Mouse (Mus musculus) heart, embryonic 10.5 days (tissue): ENCODE data around the gene Ptpn1. TPM values are rescaled to one million over a fixed set of nuclear protein-coding genes. Genes with fewer than 3 reads are reported as not detected.

Experiments used
- DNase-seq: peaks from one replicate; pipeline ENCODE4 v3.0.0-alpha.2; 2017; ENCODE audit warnings: low spot score
- H3K27ac ChIP-seq: fragments of 300-500 bp; sonication (generic); 2 replicates; pipeline ENCODE4 v1.5.1; 2016; ENCODE audit warnings: mild to moderate bottlenecking
- H3K27me3 ChIP-seq: fragments of 300-500 bp; sonication (generic); 2 replicates; pipeline ENCODE4 v1.6.1; 2016; ENCODE audit warnings: mild to moderate bottlenecking; ENCODE audit not compliant: poor library complexity, insufficient read depth, severe bottlenecking
- H3K36me3 ChIP-seq: fragments of 300-500 bp; sonication (generic); 2 replicates; pipeline ENCODE4 v1.6.1; 2016; ENCODE audit warnings: mild to moderate bottlenecking, moderate library complexity
- H3K4me1 ChIP-seq: fragments of 300-500 bp; sonication (generic); 2 replicates; pipeline ENCODE4 v1.6.1; 2016; ENCODE audit warnings: mild to moderate bottlenecking
- H3K4me3 ChIP-seq: fragments of 300-500 bp; sonication (generic); 2 replicates; pipeline ENCODE4 v1.5.1; 2016; ENCODE audit warnings: mild to moderate bottlenecking, moderate library complexity
- H3K9me3 ChIP-seq: fragments of 300-500 bp; sonication (generic); 2 replicates; pipeline ENCODE4 v1.6.1; 2016; ENCODE audit warnings: mild to moderate bottlenecking, moderate library complexity
- WGBS: fragments of 180-500 bp; shearing (Covaris S2); methylation state at CpG from one replicate; pipeline ENCODE4 v1.1.7; 2016; 5-methylcytosine and 5-hydroxymethylcytosine counted together
- polyA plus RNA-seq: library from polyadenylated mRNA; unstranded; fragments of >200 nt; fragmentation: Nextera tagmentation; extraction: Ambion mirVana; gene quantifications from 2 replicates; pipeline ENCODE4 v1.2.1, GENCODE M21; 2016

The Ptpn1 gene
- polyA plus RNA-seq, result 45.3 and 58.3 TPM in 2 replicates

DNA sequence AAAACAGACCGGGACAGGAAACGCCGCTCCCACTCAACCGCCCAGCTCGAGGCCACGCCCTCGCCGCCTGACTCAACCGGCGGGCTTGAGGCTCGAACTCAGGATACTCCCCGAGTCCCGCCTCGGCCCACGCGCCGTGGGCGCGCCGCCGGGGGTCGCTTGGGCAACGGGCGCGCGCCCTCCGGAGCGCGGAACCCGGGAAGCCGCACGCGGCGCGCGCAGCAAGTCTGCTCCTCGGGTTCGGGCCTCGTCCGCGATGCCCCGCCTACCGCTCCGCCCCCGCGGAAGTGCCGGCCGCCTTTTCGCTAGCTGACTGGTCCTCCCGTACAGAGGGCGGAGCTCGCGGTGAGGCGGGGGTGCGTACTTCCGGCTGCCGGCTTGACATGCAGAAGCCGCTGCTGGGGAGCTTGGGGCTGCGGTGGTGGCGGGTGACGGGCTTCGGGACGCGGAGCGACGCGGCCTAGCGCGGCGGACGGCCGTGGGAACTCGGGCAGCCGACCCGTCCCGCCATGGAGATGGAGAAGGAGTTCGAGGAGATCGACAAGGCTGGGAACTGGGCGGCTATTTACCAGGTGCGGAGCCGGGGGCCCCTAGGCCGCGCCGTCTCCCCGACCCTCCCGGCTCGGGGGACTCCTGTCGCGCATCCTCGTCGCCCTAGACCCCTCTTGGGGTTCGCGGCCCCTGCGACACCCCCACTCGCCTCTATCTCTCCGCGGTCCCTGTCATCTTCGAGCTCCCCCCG is at the start of gene Ptpn1:
Ptpn1 (plus strand) TSS at position 73 of the 742 bp plus-strand sequence.
- no peaks in the 10 kb centered on the region for H3K36me3 ChIP-seq
- H3K9me3 ChIP-seq, result no peaks in the 10 kb centered on the region
- no peaks in the 10 kb centered on the region for H3K27me3 ChIP-seq
- DNase-seq, result peak; percentile 99
- WGBS, result under 1% methylated on average over 99 of the region's 99 CpGs
- peak within 1 kb of the TSS; percentile 96 for H3K27ac ChIP-seq
- H3K4me1 ChIP-seq, result peaks cover 48% of the 10 kb centered on the region
- H3K4me3 ChIP-seq, result peak within 1 kb of the TSS; percentile 97

DNA sequence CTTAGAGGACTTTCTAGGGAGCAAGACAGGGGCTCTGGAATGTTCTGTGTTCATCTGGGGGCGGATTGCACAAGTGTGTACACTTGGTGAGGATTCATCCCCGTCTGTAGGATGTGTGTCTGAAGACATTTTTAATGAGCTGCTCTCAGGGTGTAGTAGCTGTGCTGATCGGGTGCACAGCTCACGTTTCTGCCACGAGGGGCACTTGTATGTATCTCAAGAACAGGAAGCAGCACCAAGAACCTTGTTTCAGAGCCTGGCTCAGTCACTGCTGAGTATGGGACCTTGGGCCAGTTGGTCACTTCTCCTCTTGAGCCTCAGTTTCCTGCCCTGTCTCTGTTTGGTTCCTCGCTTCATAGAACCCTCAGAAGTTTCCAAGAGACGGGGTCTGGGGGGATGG is 45.4 kb upstream of the Ptpn1 start:
- Histone ChIP-seq H3K36me3 (no peaks in the 10 kb centered on the region), H3K4me1 (peaks cover 65% of the 10 kb centered on the region), H3K9me3 (no peaks in the 10 kb centered on the region), H3K27ac (peak overlapping the region; percentile 81), H3K27me3 (peaks cover 12% of the 10 kb centered on the region; the same call in 1 of the 2 replicates), H3K4me3 (no peak overlapping the region)
- no peak for DNase-seq
- 63% methylated on average over 7 of the region's 7 CpGs for WGBS

DNA sequence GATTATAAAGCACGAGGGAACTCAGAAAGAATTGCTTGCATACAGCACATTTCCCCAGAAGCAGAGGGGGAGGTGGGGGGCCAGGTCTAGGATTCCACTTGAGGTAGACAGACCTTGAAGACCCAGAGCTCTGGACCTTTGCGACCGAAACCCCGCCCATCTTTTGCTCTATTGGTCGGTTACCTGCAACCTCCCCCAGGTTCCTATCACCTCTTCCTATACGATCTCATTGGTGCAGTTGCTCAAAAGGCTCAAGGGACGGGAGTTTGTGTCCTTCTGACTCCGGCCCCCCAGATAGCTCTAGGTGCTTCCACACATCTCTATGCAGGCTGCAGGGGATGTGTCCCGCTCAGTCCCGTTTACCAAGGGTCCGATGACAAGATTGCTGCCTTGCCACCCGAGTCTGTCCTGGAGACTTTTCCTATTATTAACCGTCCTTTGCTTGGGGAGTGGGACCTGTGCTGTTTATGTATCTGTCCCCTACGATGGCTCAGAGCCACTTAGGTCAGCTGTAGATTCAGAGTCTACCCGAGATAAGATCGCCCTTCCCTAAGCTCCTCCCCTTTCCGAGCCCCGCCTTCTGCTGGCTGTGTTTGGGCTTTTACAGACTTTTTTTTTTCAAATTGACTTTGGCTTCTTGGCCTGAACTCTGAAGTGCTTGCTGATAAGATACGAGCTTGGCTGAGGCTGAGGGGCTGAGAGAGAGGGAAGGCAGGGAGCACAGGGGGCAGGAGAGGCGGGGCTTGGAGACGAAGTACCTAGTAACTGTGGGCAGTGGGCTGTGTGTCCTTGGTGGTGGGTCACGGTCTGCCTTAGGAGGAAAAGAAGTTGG is 44.1 kb upstream of the Ptpn1 start:
- Histone ChIP-seq H3K4me3 (peak overlapping the region; percentile 50), H3K4me1 (peaks cover 71% of the 10 kb centered on the region), H3K27ac (peak overlapping the region; percentile 81), H3K9me3 (no peaks in the 10 kb centered on the region), H3K27me3 (peaks cover 14% of the 10 kb centered on the region; the same call in 1 of the 2 replicates), H3K36me3 (no peaks in the 10 kb centered on the region)
- WGBS, result 3% methylated on average over 22 of the region's 22 CpGs
- peak; percentile 89 for DNase-seq

DNA sequence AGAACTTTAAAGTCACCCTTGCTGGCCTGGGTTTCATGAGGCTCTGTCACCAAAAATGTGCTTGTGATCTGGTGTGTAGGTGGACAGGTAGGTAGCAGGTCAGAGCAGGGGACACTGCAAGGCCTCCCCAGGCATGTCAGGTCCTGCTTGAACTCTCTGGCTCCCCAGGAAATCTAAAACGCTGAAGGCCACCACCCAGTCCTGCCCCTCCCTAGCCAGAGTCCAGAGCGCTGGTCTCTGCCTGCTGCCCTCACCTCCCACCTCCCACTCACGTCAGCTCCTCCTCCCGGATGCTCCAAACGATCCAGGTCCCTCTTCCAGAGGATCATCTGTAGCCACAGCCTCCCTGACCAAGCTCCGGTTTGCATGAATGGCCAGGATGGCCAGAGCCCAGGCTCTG is 43.0 kb upstream of the Ptpn1 start:
- H3K4me1 ChIP-seq, result peaks cover 68% of the 10 kb centered on the region

DNA sequence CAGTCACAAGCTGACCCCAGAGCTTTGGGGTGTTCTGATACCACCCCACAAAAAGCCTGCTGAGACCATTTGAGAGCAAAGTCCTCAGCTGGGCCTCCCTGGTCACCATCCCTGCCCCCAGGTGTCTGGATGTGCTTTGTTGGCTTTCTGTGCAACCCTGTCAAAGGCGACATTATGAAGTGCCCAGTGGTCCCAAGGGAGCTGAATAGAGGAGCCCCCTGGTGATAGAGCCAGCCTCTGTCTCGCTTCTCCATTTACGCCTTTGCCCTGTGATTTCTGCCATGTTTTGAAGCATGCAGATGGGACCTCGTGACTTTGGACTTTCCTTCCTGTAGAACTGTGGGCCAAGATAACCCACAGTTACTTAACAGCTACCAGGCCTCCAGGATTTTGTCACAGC is 42.0 kb upstream of the Ptpn1 start:
- H3K27me3 ChIP-seq, result peaks cover 25% of the 10 kb centered on the region; the same call in 1 of the 2 replicates
- no peaks in the 10 kb centered on the region for H3K36me3 ChIP-seq
- no peaks in the 10 kb centered on the region for H3K9me3 ChIP-seq
- H3K27ac ChIP-seq, result peak overlapping the region; percentile 81
- peaks cover 63% of the 10 kb centered on the region for H3K4me1 ChIP-seq
- no peak for DNase-seq
- no peak overlapping the region for H3K4me3 ChIP-seq
- WGBS, result 51% methylated on average over 4 of the region's 4 CpGs

More for the DNA sequence above, 43.0 kb upstream of the Ptpn1 start:
- H3K4me3 ChIP-seq, result no peak overlapping the region
- H3K9me3 ChIP-seq, result no peaks in the 10 kb centered on the region
- H3K27me3 ChIP-seq, result peaks cover 23% of the 10 kb centered on the region; the same call in 1 of the 2 replicates
- 44% methylated on average over 6 of the region's 6 CpGs for WGBS
- peak overlapping the region; percentile 81 for H3K27ac ChIP-seq
- no peak for DNase-seq
- H3K36me3 ChIP-seq, result no peaks in the 10 kb centered on the region

DNA sequence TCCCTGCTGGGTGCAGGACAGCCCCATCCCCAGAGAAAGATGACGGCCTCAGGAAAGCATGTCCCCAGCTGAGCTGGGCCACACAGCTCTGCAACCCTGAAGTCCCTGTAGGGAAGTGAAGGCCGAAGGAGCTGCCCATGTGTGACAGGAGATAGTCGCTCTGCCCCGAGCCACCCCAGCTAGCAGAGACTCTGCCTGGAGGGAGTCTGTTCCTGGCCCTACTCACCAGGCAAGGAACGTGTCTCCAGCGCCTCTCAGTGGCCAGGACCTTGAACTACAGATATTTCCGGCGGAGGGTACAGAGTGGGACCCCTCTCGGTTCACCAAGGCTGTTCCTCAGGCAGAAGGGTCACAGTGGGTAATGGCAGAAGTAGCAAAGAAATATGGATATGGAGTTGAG is 39.9 kb upstream of the Ptpn1 start:
- 11% methylated on average over 9 of the region's 9 CpGs for WGBS
- DNase-seq, result peak; percentile 92
- no peaks in the 10 kb centered on the region for H3K36me3 ChIP-seq

DNA sequence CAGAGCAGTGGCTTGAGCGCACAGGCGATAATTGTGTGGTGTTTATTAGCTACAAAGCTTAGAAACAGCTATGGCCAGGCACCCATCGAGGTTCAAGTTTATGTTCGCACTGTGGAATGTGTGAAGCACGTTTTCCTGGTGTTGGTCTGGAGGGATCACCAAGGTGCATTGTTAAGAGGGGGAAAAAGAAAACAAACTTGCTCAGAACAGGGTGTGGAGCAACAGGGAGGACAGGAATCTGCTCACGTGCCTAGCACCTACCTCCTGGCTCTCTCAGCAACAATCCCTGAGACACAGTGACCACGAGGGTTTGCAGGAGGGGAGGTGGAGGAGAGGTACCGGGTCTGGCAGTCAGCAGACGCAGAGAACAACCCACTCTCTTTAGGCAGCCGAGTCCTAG is 38.2 kb upstream of the Ptpn1 start:
- no peak overlapping the region for H3K4me3 ChIP-seq
- H3K4me1 ChIP-seq, result peaks cover 38% of the 10 kb centered on the region
- H3K27me3 ChIP-seq, result peaks cover 46% of the 10 kb centered on the region
- H3K9me3 ChIP-seq, result no peaks in the 10 kb centered on the region
- no peak for DNase-seq
- no peaks in the 10 kb centered on the region for H3K36me3 ChIP-seq
- no peak overlapping the region for H3K27ac ChIP-seq
- WGBS, result 57% methylated on average over 10 of the region's 10 CpGs

More for the DNA sequence above, 39.9 kb upstream of the Ptpn1 start:
- Histone ChIP-seq H3K27ac (peak overlapping the region; percentile 67; the same call in 1 of the 2 replicates), H3K4me1 (peaks cover 56% of the 10 kb centered on the region), H3K27me3 (peaks cover 33% of the 10 kb centered on the region), H3K4me3 (no peak overlapping the region), H3K9me3 (no peaks in the 10 kb centered on the region)

DNA sequence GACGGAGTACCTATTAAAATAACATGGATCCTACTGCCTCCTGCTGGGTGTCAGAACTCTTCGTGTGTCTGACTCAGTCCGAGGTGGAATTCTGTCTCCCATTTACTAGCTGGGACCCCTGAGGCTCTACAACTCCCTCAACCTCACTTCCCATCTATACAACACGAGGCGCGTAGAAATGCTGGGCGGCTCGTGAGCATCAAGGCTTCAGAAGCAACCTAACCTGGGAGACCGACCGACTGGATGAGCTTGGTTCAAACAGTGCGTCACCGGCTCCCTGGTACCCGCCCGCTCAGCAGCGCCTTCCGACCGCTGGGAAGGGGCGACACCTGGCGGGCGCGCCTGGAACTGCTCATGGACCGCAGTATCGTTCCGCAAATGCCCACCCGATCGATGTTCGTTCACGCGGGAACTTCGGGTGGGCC is 36.9 kb upstream of the Ptpn1 start:
- Histone ChIP-seq H3K36me3 (no peaks in the 10 kb centered on the region), H3K4me1 (peaks cover 31% of the 10 kb centered on the region), H3K9me3 (no peaks in the 10 kb centered on the region), H3K27ac (no peak overlapping the region), H3K27me3 (peaks cover 49% of the 10 kb centered on the region), H3K4me3 (peak overlapping the region; percentile 45)
- DNase-seq, result peak; percentile 92
- 2% methylated on average over 30 of the region's 30 CpGs for WGBS

DNA sequence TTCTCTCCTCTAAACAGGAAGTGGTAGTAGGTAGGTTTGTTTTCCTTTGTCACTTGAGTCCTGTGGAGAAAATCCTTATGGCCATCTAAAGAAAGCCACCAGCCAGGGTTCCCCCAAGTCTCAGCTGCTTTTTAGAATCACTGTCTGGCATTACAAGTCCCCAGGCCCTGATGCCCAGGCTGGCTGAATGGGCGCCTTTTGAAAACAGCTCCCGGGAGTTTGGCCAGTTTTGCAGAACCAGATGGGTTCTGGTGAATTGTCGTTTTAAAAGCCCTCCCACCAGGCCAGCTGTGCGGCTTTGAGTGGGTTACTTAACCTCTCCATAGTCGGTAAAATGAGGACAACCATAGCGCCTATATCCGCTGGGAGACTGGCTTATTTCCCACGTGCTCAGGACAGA is 34.0 kb upstream of the Ptpn1 start:
- peaks cover 48% of the 10 kb centered on the region for H3K27me3 ChIP-seq
- H3K9me3 ChIP-seq, result no peaks in the 10 kb centered on the region
- 83% methylated on average over 8 of the region's 8 CpGs for WGBS
- no peaks in the 10 kb centered on the region for H3K36me3 ChIP-seq
- no peak overlapping the region for H3K27ac ChIP-seq
- H3K4me1 ChIP-seq, result peaks cover 27% of the 10 kb centered on the region
- no peak overlapping the region for H3K4me3 ChIP-seq
- DNase-seq, result no peak

DNA sequence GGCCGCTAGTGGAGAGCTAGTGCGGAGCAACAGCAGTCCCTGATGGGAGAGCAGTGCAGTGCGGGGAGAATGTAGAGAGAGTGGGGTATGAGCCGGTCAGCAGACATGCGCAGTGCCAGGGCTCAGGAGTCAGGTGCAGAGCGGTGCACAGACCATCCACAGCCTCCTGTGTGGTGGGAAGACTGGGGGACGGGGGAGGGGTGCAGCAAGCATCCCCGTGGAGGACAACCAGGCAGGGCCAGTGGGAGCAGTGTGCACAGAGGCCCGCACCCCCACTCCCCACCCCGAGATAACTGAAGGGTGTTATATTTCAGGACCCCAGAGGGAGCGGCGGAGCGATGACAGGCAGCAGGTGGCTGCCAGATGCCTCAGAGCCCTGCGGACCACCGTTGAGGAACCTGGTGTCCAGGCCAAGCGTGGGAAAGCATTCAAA is 31.9 kb upstream of the Ptpn1 start:
- 16% methylated on average over 16 of the region's 16 CpGs for WGBS
- H3K36me3 ChIP-seq, result no peaks in the 10 kb centered on the region
- H3K4me3 ChIP-seq, result peak overlapping the region; percentile 37
- no peak for DNase-seq
- no peaks in the 10 kb centered on the region for H3K9me3 ChIP-seq
- peaks cover 49% of the 10 kb centered on the region for H3K27me3 ChIP-seq
- H3K27ac ChIP-seq, result peak overlapping the region; percentile 75
- peaks cover 31% of the 10 kb centered on the region for H3K4me1 ChIP-seq

DNA sequence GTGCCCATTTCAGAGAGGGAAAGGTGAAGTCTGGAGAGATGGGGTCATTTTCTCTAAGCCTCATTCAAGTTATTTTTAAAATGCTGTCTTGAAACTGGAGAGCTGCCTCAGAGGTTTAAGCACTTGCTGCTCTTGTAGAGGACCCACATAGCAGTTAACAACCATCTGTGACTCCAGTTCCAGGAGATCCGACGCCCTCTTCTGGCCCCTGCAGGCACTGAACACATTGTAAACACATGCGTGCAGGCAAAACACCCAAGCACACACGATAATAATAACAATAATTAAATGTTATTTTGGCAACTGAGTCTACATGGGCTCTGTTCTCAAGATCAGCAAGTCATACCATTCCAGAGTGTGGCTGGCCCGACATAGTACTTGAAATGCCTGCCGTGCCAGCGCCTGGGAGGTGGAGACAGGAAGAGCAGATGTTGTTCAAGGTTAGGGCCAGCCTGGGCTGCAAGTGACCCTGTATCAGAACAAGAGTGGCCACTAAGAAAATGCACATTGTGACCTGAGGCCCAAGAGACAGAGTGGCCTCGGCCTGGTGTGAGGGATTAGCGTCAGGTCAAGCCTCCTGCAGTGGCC is 29.6 kb upstream of the Ptpn1 start:
- no peak overlapping the region for H3K4me3 ChIP-seq
- H3K27me3 ChIP-seq, result peaks cover 29% of the 10 kb centered on the region; the same call in 1 of the 2 replicates
- no peak for DNase-seq
- H3K9me3 ChIP-seq, result no peaks in the 10 kb centered on the region
- 60% methylated on average over 9 of the region's 9 CpGs for WGBS
- H3K27ac ChIP-seq, result 0 out of 2 replicates have a peak overlapping the region, but pooled peaks have one; percentile 8
- H3K4me1 ChIP-seq, result peaks cover 25% of the 10 kb centered on the region
- H3K36me3 ChIP-seq, result no peaks in the 10 kb centered on the region

DNA sequence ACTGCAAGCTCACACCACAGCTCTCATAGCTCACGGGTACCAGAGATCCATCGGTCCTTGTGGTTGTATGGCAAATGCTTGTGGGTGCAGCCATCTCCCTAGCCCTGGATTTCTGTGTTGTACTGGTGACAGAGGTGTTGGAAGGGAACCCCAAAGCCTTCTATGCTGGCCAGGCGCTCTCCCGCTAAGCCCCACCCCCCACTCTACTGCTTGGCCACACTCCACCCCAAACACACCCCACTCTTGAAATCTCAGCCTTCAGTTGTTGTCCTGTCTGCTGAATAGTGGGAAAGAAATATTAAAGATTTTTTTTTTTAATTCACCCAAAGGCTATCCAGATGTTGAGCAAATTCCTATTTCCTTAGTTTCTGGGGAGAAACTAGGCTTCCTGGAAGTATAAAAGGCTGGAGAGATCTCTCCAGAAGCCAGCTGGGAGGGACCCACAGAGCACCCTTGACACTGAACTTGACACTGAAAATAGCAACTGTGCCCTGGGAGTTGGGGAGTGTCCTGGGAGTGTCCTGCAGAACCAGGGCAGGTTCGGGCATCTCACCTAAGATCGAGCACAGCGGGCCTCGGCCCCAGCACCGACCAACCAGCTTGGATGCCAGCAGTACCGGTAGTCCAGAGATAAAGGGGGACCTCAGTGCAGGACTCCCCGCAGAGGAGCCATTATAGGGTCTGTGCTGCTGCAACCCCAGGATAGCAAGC is 28.5 kb upstream of the Ptpn1 start:
- 79% methylated on average over 11 of the region's 11 CpGs for WGBS

More for the DNA sequence above, 28.5 kb upstream of the Ptpn1 start:
- Histone ChIP-seq H3K27ac (0 out of 2 replicates have a peak overlapping the region, but pooled peaks have one; percentile 0), H3K27me3 (peaks cover 29% of the 10 kb centered on the region), H3K36me3 (no peaks in the 10 kb centered on the region), H3K4me3 (no peak overlapping the region), H3K4me1 (peaks cover 25% of the 10 kb centered on the region), H3K9me3 (no peaks in the 10 kb centered on the region)
- DNase-seq, result no peak
